Mouse (Mus musculus): ENCODE measurements around the gene Aarsd1. TPM values are rescaled to one million over a fixed set of nuclear protein-coding genes. Genes with fewer than 3 reads are reported as not detected.
"Not testable (repeated sequence)": the region's sequence is repeated elsewhere in the genome, so short reads cannot be mapped to it uniquely, and the experiment has no call there.

The Aarsd1 gene
- polyA plus RNA-seq (2012; rRNA removed): 17.0 and 17.9 TPM in 2 replicates

DNA sequence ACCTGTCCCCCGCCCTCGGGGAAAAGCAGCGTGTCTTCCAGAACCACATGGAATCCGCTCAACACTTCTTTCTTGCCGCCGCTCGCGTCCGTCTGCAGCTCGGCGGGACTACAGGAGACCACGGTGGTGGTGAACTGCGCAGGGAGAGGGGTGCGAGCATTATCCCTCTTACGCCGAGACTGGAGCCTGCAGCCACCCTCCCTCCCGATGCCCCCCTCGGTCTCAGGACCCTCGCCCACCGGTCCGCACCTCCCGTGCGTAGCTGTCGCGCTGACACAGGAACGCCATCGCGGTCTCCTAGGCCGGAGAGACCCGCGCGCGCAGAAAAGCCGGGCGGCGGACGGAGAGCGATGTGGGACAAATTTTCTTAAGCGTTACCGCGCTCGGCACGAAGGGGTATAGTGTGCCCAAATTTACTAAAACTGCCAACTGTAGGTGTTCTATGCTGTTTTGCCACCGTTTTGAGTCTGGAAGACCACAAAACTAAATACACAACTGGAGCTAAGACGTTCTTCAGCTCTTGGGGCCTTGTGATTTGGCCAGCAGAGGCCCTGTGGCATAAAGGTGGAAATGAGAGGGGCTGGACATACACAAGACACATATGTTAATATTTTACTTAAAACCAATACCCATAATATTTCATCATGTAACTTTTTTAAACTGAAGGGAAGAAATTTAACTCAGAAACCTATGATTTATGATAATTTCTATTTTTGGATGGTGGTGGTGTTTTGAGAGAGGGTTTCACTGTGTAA lies at the start of gene Aarsd1:
Gene Aarsd1, minus strand, starts transcription at position 515 of the 755 bp plus-strand sequence.
- under 1% methylated on average over 45 of the region's 45 CpGs for WGBS
- peak; percentile 53 for DNase-seq (ENCODE audit: low read depth, low spot score)

DNA sequence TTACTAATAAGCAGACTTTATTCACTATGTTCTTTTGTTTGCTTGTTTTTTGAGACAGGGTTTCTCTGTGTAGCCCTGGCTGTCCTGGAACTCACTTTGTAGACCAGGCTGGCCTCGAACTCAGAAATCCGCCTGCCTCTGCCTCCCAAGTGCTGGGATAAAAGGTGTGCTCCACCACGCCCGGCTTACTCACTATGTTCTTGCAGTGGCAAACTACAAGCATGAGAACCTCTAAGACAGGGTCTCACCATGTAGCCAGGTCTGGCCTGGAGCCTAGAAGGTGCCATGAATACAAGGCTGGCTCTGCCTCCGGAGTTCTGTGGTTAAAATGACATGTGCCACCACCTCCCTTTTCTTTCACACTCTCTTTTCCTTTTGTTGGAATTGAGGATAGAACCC lies 49.1 kb upstream of the Aarsd1 start:
- DNase-seq (ENCODE audit: low read depth, low spot score): not testable (repeated sequence)
- WGBS: 53% methylated on average over 5 of the region's 5 CpGs

DNA sequence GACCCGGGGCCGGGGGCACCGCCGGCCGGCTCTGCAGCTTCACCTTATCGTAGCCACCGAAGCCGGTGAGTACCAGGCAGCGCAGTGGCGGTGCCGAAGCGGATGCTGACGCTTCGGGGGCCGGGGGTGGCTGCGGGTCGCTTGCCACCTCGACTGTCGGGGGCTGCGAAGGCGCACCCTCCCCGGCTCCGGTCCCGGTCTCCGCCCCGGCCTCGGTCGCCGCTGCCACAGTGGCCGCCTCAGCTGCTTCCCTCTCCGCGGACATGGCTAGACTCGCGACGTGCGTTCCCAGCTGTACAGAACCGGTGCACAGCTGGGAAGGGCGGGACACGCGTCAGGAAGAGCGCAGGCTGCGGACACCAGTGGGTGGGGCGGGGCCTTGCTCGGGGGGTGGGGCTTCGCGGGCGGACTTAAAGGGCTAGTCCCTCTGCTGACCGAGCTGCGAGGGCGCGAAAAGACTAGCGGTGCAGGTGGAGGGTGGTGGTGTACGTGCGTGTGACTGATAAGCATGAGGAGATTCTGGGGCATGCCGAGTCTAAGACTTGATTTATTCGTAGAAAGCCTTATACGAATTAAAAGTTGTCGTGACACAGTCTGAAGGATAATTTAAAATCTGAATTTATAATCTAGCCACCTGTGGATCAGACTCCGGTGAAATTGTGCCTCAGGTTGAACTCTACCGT lies 48.6 kb upstream of the Aarsd1 start, which contains the start of gene Vat1:
Gene Vat1, minus strand, starts transcription at position 362 of the 683 bp plus-strand sequence.
- 1% methylated on average over 60 of the region's 60 CpGs for WGBS
- no peak for DNase-seq (ENCODE audit: low read depth, low spot score)

DNA sequence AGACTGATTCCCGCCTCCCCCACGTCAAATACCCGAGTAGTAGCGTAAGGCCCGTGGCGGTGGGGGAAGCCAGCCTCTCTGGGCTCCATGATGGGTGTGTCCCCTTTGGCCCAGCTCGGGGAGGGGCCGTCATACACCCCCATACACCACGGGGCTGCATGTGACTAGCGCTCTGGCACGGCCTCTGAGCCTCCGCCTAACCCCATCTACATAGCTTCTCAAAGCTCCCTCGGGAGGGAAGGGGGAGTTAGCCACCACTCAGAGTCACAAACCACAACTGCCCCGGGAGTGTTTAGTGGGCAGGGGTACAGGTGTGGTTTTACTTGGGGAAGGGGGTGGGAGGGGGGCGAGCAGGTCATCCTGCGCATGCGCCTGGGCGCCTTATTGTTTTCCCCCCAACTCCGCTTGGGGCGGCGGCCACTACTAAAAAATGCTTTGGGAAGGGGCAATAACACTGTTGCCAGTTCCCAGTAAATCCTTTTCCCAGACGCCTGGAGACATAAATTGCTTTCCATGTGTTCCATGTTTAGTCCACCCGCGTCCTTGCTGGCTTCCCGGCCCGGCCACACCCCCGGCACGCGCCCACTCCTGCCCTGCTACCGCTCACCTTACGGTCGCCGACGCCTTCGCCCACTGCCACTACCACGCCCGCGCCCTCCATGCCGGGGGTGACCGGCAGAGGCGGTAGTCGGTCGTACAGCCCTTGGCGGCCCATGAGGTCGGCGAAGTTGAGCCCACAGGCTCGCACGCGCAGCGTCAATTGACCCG lies 47.9 kb upstream of the Aarsd1 start:
- no peak for DNase-seq (ENCODE audit: low read depth, low spot score)
- 1% methylated on average over 51 of the region's 51 CpGs for WGBS

DNA sequence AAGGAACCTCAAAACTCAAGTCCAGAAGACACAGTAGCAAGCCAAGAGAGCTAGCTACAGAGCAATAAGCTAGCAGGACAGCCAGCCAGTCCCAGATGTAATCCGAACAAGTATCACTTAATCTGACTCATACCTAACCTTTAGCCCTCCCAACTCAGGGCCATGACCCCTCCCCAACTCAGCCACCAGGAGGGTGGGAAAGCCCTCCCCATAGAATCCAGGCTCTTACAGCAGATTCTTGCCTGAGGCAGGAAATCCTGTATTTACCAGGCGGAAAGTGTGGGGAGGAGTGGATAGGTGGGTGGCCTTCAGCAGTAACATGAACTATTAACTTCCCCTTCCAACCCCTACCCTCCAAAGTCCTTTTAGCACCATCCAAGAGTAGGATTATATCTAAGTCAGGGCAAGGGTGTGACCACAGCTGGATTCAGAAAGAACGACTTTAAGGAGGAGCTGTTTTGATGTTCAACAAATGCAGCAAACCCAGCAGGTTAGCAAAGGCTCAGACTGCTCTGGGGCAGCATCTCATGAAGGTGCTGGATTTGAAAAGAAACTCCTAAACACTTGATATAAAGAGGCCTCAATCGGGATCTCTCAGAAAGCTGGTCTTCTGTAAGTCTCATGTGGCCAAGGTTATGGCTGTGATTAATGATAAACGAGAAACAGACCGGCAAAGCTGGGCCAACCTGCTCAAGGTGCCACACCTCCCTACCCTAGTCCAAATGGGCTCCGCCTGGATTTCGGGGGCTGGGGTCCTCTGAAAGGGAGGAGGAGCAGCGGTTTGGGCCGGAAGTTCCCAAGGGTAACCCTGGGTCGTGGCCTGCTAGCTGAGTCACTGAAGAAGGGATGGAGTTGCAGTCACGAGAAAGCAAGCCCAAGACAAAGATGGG lies 47.0 kb upstream of the Aarsd1 start, which contains the start of gene Rnd2:
Gene Rnd2, plus strand, starts transcription at position 789 of the 890 bp plus-strand sequence.
- WGBS: 7% methylated on average over 12 of the region's 12 CpGs
- DNase-seq (ENCODE audit: low read depth, low spot score): no peak

DNA sequence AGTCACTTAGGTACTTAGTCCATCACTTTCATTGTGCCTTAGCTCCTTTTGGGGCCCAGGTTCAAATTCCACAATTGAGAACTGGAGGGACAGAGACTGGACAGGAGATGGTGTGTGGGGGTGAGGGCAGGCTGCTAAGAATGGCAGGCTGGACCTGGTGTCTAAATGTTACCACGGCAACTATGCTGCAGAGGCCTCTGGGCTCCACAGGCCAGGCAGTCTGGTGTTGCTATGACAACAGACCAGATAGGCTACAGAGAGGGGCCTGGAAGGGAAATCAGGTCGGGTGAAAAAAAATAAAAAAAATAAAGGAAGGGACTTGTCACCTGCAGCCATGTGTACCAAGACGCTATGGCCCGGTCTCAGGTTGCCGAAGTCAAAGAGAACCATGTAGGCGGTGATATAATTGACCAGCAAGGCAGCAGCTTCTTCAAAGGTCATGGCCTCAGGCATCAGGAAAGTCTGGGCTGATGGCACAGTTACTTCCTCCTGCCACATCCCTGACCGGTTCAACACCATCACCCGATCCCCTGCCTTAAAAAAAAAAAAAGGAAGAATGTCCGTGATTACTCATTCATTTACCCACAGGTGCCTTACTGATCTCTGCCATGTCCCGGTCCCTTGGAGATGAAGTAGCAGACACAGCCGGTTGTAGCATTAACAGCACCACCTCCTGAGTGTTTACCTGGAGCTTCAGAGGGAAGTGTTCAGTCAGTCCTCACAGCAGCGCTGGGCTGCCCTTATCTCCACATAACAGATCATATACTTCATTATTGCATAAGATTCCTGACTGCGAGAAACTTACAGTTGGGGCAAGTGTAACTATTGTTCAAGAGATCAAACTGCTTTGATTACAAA lies 45.4 kb upstream of the Aarsd1 start:
- 26% methylated on average over 13 of the region's 13 CpGs for WGBS
- no peak for DNase-seq (ENCODE audit: low read depth, low spot score)

DNA sequence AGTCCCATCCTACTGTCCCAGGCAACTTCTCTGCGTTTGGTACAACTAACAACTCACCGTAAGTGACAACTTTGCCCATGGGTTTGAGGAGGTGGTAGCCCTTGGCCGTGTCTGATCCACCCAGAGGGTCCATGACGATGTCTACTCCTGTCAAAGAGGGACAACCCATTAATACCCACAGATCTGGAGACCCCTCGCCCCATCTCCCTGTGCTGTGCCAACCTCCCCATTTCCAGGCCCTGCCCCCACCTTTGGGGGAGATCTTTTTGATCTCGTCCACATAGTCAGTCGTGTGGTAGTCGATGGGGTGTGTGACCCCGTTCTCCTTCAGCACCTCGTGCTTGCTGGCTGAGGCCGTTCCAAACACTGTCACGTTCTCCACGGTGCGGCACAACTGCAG lies 44.7 kb upstream of the Aarsd1 start:
- no peak for DNase-seq (ENCODE audit: low read depth, low spot score)
- WGBS: 92% methylated on average over 14 of the region's 14 CpGs

DNA sequence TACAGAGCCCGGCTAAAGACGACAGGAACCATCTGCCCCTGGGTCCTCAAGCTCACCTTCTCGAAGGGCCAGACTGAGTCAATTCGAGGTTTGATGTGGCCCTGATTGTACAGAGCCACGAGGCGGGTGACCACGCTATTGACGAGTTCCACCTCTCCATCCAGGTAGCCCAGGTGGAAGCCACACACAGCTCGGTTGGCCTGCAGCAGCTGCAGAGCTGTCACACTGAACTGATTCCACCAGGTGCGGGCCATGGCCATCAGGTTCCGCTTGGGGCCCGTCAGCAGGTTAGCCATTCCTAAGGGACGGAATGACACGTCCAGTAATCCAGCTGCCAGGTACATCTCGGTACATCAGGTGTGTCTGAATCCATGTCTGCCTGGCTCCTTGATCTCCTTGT lies 42.9 kb upstream of the Aarsd1 start:
- 85% methylated on average over 15 of the region's 15 CpGs for WGBS
- DNase-seq (ENCODE audit: low read depth, low spot score): no peak

DNA sequence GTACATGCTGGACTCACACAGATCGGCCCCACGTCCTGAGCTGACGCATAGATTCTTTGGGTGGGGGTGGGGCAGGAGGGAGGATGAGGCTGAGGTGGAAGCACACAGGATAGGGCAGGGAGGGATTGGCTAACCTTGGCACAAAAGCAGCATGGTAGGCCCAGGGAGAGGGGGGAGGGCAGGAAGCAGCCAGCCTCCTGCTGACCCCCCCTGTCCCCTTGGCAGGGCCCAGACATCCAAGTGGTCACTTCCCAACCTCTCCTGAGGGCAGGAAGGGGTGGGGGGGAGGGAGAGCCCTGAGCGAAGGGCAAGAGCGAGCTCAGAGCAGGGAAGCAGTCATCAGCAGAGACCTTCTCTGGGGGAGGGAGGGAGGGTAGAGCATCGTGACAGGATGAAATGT lies 42.3 kb upstream of the Aarsd1 start:
- no peak for DNase-seq (ENCODE audit: low read depth, low spot score)
- 76% methylated on average over 6 of the region's 6 CpGs for WGBS

DNA sequence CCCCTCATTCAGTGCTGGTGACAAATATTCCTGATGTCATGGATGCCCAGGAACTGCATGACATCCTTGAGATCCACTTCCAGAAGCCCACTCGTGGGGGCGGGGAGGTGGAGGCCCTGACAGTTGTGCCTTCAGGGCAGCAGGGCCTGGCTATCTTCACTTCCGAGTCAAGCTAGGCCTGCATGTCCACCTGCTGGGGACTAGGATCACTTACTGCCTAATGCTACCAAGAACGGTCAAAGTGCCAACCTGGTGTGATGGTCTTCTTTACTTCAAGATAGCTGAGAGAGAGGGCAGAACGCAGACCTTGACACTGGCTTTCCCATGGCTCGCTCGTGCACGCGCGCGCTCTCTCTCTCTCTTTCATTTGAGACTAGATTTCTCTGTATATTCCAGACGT lies 40.8 kb upstream of the Aarsd1 start:
- no peak for DNase-seq (ENCODE audit: low read depth, low spot score)
- 88% methylated on average over 12 of the region's 12 CpGs for WGBS

DNA sequence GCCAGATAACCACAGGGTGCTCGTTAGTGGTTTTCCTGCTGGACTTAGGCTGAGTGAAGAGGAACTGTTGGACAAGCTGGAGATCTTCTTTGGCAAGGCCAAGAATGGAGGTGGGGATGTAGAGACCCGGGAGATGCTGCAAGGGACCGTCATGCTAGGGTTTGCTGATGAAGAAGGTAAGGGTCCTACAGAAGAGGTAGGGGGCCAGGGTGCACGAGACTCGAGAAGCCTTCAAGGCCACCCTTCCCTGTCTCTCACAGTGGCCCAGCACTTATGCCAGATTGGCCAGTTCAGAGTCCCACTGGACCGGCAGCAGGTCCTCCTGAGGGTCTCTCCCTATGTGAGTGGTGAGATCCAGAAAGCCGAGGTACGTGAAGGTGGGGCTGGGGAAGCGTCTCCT lies 40.2 kb upstream of the Aarsd1 start:
- DNase-seq (ENCODE audit: low read depth, low spot score): no peak
- WGBS: 95% methylated on average over 9 of the region's 9 CpGs

DNA sequence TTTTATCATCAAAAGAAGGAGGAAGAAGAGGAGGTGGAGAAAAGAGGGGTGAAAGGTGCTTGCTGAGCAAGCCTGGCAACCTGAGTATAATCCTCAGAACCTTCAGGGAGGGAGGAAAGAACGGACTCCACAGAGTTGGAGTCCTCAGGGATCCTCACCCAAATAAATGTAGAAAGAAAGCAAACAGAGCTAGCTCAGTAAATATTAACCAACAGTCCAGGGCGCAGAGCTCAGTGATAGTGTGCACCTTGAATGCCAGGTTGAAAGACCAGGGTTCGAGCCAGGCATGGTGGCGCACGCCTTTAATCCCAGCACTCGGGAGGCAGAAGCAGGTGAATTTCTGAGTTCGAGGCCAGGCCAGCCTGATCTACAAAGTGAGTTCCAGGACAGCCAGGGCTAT lies 38.2 kb upstream of the Aarsd1 start:
- DNase-seq (ENCODE audit: low read depth, low spot score): no peak
- WGBS: 33% methylated on average over 7 of the region's 7 CpGs

DNA sequence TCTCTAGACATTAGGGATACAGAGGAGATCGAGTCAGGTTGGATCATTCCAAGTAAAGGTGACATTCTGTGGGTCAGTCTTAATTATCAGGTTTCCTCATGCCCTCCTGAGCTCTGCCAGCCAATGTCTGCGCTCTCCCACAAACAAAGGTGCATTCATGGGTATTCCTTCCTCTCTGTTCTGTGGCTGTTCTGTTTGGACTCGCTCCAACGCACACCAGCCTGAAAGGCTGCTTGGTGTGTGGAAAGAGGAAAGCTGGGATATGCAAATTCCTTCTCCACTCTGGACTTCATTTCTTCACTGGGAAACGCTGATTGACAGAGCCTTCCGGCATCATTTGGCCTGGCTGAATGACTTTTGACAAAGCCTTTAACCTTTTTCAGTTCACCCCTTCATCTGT lies 37.3 kb upstream of the Aarsd1 start:
- WGBS: 35% methylated on average over 6 of the region's 6 CpGs

DNA sequence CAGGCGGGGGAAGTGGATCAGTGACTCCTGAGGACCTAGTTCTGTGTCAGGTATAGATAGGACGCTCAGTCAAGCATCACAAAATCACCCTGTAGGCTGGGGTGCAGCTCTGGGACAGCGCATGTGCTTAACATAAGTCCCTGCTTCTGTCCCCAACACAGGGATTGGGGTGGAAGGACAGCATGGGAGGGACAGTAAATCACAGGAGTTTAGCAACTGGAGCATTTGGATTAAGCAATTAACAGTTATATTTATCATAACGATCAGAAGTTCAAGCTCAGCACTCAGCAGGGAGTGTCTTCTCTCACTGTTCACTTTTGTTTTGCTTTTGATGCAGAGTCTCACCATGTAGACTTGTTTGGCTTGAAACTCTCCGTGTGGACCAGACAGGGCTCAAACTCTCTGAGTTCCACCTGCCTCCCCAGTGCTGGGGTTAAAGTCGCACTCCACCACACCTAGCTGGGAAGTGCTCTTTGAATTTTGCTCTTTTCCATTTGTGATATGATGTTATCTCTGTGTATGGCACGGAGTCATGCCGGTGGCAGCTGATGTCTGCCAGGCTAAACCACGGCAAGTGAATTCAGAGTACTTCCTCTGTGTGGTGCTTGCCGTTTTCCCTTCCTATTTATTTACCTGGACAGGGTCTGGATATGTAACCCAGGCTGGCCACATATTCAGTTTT lies 34.8 kb upstream of the Aarsd1 start:
- WGBS: 35% methylated on average over 10 of the region's 10 CpGs
- DNase-seq (ENCODE audit: low read depth, low spot score): no peak

More for the DNA sequence above, 37.3 kb upstream of the Aarsd1 start:
- DNase-seq (ENCODE audit: low read depth, low spot score): no peak

DNA sequence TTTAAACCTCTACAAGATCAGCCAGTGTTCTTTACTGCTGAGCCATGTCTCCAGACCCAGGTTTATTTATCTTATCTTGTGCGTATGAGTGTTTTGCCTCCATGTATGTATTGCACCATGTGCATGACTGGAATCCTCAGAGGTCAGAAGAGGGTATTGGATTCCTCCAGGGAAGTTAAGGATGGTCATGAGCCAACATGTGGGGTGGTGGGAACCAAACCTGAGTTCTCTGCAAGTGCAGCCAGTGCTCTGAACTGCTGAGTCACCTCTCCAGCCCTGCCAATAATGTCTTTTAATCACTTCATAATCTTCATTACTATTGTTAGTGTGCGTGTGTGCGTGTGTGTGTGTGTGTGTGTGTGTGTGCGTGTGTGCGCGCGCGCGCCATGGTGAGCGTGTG lies 34.1 kb upstream of the Aarsd1 start:
- 87% methylated on average over 10 of the region's 10 CpGs for WGBS
- DNase-seq (ENCODE audit: low read depth, low spot score): no peak

DNA sequence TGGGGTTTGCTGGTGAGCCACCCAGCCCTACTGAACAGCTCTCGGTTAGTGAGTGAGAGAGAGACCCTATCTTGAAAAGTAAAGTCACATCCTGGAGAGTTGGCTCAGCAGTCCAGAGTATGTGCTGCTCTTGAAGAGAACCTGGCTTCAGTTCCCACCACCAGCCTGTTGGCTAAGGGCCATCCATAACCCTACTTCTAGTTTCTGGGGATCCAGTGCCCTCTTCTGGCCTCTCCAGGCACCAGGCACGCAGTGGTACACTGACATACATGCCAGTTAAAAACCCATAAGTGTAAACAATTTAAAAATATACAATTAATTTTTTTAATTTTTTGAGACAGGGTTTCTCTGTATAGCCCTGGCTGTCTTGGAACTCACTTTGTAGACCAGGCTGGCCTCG lies 33.0 kb upstream of the Aarsd1 start:
- DNase-seq (ENCODE audit: low read depth, low spot score): no peak
- 78% methylated on average over 3 of the region's 3 CpGs for WGBS

DNA sequence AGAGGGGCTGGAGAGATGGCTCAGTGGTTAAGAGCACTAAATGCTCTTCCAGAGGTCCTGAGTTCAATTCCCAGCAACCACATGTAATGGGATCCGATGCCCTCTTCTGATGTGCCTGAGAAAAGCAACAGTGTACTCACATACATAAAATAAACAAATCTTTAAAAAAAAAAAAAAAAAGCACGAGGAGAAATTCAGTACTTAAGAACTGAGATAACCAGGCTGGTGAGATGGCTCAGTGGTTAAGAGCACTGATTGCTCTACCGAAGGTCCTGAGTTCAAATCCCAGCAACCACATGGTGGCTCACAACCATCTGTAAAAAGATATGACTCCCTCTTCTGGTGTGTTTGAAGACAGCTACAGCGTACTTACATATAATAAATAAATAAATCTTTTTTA lies 32.2 kb upstream of the Aarsd1 start:
- DNase-seq (ENCODE audit: low read depth, low spot score): not testable (repeated sequence)
- WGBS: 62% methylated on average over 4 of the region's 4 CpGs

DNA sequence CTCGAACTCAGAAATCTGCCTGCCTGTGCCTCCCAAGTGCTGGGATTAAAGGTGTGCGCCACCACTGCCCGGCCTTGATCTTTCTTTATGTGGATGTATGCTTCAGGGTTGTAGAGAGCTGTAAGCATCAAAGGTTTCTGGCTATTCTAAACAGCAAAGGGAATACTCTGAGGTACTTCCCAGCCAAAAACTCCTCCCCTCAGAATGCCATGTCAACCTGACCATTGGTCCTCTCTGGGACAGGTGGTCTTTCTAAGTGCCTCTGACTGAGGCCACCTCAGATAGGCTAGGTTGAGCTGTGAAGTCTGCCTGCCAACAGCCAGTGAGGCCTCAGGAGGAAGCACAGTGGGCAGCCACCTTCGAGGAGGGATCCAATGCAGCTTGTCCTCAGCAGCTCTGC lies 31.5 kb upstream of the Aarsd1 start:
- 10% methylated on average over 4 of the region's 4 CpGs for WGBS
- no peak for DNase-seq (ENCODE audit: low read depth, low spot score)

Measured in large intestine, adult 2 months (tissue).